ENCODE assay signal across 27 mouse cellular contexts in genomic region chr13:108403197-108403596, GRCm38 (mm10).
"Had no signal": no experiment of that assay in that cellular context is flagged by ENCODE, and none has a peak within 500 bp of the region (broad histone marks: within the 10 kb centered on the region; RNA-seq: fewer than 3 reads in every experiment).

No protein-coding gene starts in this region.

- DNase-seq: cerebellum, adult 9-10 months; cerebellum, adult 9-11 months; cerebellum, postnatal 10 days; cerebellum, postnatal 14 days; cerebellum, postnatal 25 days; cerebellum, postnatal 36 days; embryo, embryonic 11 days; forebrain, postnatal 0 days; gastrocnemius, postnatal 10 days; gastrocnemius, postnatal 14 days; gastrocnemius, postnatal 25 days; gastrocnemius, postnatal 36 days; heart, adult 11 months; heart, adult 18-20 months; heart, adult 2 months had no signal

- H3K4me3 ChIP-seq: embryonic facial prominence, embryonic 10.5 days; embryonic facial prominence, embryonic 12.5 days; embryonic facial prominence, embryonic 13.5 days; embryonic facial prominence, embryonic 15.5 days; erythroblast, embryonic 14.5 days; forebrain, embryonic 10.5 days; forebrain, embryonic 12.5 days; forebrain, embryonic 13.5 days; forebrain, embryonic 15.5 days; heart, adult 2 months; heart, embryonic 10.5 days had no signal

- H3K27me3 ChIP-seq: embryonic facial prominence, embryonic 12.5 days; embryonic facial prominence, embryonic 13.5 days; embryonic facial prominence, embryonic 15.5 days; forebrain, embryonic 12.5 days; forebrain, embryonic 13.5 days; forebrain, embryonic 15.5 days had no signal

- ATAC-seq: forebrain, embryonic 13.5 days; forebrain, embryonic 14.5 days; forebrain, embryonic 15.5 days; forebrain, embryonic 16.5 days; forebrain, postnatal 0 days had no signal

- H3K27ac ChIP-seq: embryonic facial prominence, embryonic 10.5 days; embryonic facial prominence, embryonic 12.5 days; embryonic facial prominence, embryonic 13.5 days; embryonic facial prominence, embryonic 15.5 days; forebrain, embryonic 10.5 days; forebrain, embryonic 12.5 days; forebrain, embryonic 13.5 days; forebrain, embryonic 15.5 days; heart, adult 2 months; heart, embryonic 10.5 days had no signal
